Mouse (Mus musculus) embryonic facial prominence, embryonic 12.5 days (tissue): ENCODE data around the gene Stk11. TPM values are rescaled to one million over a fixed set of nuclear protein-coding genes. Genes with fewer than 3 reads are reported as not detected.

Source experiments
- ATAC-seq: fragments of 200-750 bp; cut with Nextera tagmentation; 2 replicates; pipeline ENCODE4 v1.8.0; 2017; ENCODE audit not compliant: insufficient number of reproducible peaks, insufficient read depth, low FRiP score, low TSS enrichment
- H3K27ac ChIP-seq: fragments of 300-500 bp; sonication (generic); 2 replicates; pipeline ENCODE4 v1.5.1; 2016; ENCODE audit warnings: mild to moderate bottlenecking
- H3K27me3 ChIP-seq: fragments of 300-500 bp; sonication (generic); 2 replicates; pipeline ENCODE4 v1.6.1; 2016; ENCODE audit warnings: mild to moderate bottlenecking, moderate library complexity
- H3K36me3 ChIP-seq: fragments of 300-500 bp; sonication (generic); 2 replicates; pipeline ENCODE4 v1.6.1; 2016; ENCODE audit warnings: mild to moderate bottlenecking
- H3K4me1 ChIP-seq: fragments of 300-500 bp; sonication (generic); 2 replicates; pipeline ENCODE4 v1.6.1; 2016
- H3K4me2 ChIP-seq: fragments of 300-500 bp; sonication (generic); replicated peaks from 2 replicates; pipeline ENCODE4 v1.6.1; 2016; ENCODE audit warnings: mild to moderate bottlenecking, moderate library complexity
- H3K4me3 ChIP-seq: fragments of 300-500 bp; sonication (generic); 2 replicates; pipeline ENCODE4 v1.5.1; 2016; ENCODE audit warnings: mild to moderate bottlenecking
- H3K9ac ChIP-seq: fragments of 300-500 bp; sonication (generic); 2 replicates; pipeline ENCODE4 v1.6.1; 2016; ENCODE audit warnings: mild to moderate bottlenecking, moderate library complexity
- H3K9me3 ChIP-seq: fragments of 300-500 bp; sonication (generic); 2 replicates; pipeline ENCODE4 v1.6.1; 2016; ENCODE audit warnings: mild to moderate bottlenecking, moderate library complexity
- WGBS: fragments of 180-500 bp; shearing (Covaris S2); methylation state at CpG from one replicate; pipeline ENCODE4 v1.1.7; 2016; 5-methylcytosine and 5-hydroxymethylcytosine counted together
- polyA plus RNA-seq: library from polyadenylated mRNA; unstranded; fragments of >200 nt; fragmentation: Nextera tagmentation; extraction: Ambion mirVana; gene quantifications from 2 replicates; pipeline ENCODE4 v1.2.1, GENCODE M21; 2016

The Stk11 gene
- polyA plus RNA-seq, 1 experiment from 2014 or later: 17.2 TPM

- Histone ChIP-seq H3K9ac (no peak overlapping the region), H3K27me3 (no peaks in the 10 kb centered on the region), H3K4me1 (peaks cover 5% of the 10 kb centered on the region), H3K9me3 (no peaks in the 10 kb centered on the region), H3K27ac (no peak overlapping the region), H3K36me3 (peaks cover 58% of the 10 kb centered on the region), H3K4me2 (no peak overlapping the region), H3K4me3 (no peak overlapping the region)
- no peak for ATAC-seq
- WGBS: 81% methylated on average over 16 of the region's 16 CpGs
Observed at GRCm38 (mm10) chr10:80080396-80081070, 35.1 kb upstream of the Stk11 start.

- H3K27me3 ChIP-seq: no peaks in the 10 kb centered on the region
- H3K4me1 ChIP-seq: no peaks in the 10 kb centered on the region
- no peak overlapping the region for H3K4me2 ChIP-seq
- H3K27ac ChIP-seq: no peak overlapping the region
- no peaks in the 10 kb centered on the region for H3K9me3 ChIP-seq
- WGBS: 76% methylated on average over 3 of the region's 3 CpGs
- no peak for ATAC-seq
- H3K9ac ChIP-seq: no peak overlapping the region
- peaks cover 58% of the 10 kb centered on the region for H3K36me3 ChIP-seq
- no peak overlapping the region for H3K4me3 ChIP-seq
Observed at GRCm38 (mm10) chr10:80081075-80081474, 34.5 kb upstream of the Stk11 start.

- H3K4me3 ChIP-seq: no peak overlapping the region
- H3K4me1 ChIP-seq: no peaks in the 10 kb centered on the region
- H3K4me2 ChIP-seq: no peak overlapping the region
- ATAC-seq: no peak
- H3K27me3 ChIP-seq: no peaks in the 10 kb centered on the region
- no peak overlapping the region for H3K27ac ChIP-seq
- H3K36me3 ChIP-seq: peaks cover 48% of the 10 kb centered on the region
- H3K9ac ChIP-seq: no peak overlapping the region
- WGBS: 68% methylated on average over 9 of the region's 9 CpGs
- no peaks in the 10 kb centered on the region for H3K9me3 ChIP-seq
Observed at GRCm38 (mm10) chr10:80084817-80085487, 30.7 kb upstream of the Stk11 start.

- Histone ChIP-seq H3K27me3 (no peaks in the 10 kb centered on the region), H3K27ac (no peak overlapping the region), H3K36me3 (peaks cover 30% of the 10 kb centered on the region), H3K4me2 (no peak overlapping the region), H3K4me3 (no peak overlapping the region), H3K9me3 (no peaks in the 10 kb centered on the region), H3K9ac (no peak overlapping the region), H3K4me1 (no peaks in the 10 kb centered on the region)
- ATAC-seq: no peak
- WGBS: 80% methylated on average over 3 of the region's 3 CpGs
Observed at GRCm38 (mm10) chr10:80086847-80087246, 28.8 kb upstream of the Stk11 start.

- H3K4me2 ChIP-seq: no peak overlapping the region
- ATAC-seq: no peak
- no peaks in the 10 kb centered on the region for H3K4me1 ChIP-seq
- no peak overlapping the region for H3K27ac ChIP-seq
- H3K9ac ChIP-seq: no peak overlapping the region
- 83% methylated on average over 8 of the region's 8 CpGs for WGBS
- H3K4me3 ChIP-seq: no peak overlapping the region
- H3K36me3 ChIP-seq: peaks cover 24% of the 10 kb centered on the region
- no peaks in the 10 kb centered on the region for H3K9me3 ChIP-seq
- H3K27me3 ChIP-seq: no peaks in the 10 kb centered on the region
Observed at GRCm38 (mm10) chr10:80087483-80087882, 28.1 kb upstream of the Stk11 start.

- no peaks in the 10 kb centered on the region for H3K9me3 ChIP-seq
- peaks cover 9% of the 10 kb centered on the region; the same call in 1 of the 2 replicates for H3K36me3 ChIP-seq
- no peak overlapping the region for H3K27ac ChIP-seq
- 55% methylated on average over 4 of the region's 4 CpGs for WGBS
- no peaks in the 10 kb centered on the region for H3K27me3 ChIP-seq
- ATAC-seq: no peak
- no peak overlapping the region for H3K4me3 ChIP-seq
- no peaks in the 10 kb centered on the region for H3K4me1 ChIP-seq
- no peak overlapping the region for H3K9ac ChIP-seq
- H3K4me2 ChIP-seq: no peak overlapping the region
Observed at GRCm38 (mm10) chr10:80089146-80089545, 26.5 kb upstream of the Stk11 start.

GRCm38 (mm10) chr10:80091527-80091926 lies 24.1 kb upstream of the Stk11 start:
- WGBS: 91% methylated on average over 6 of the region's 6 CpGs
- H3K36me3 ChIP-seq: no peaks in the 10 kb centered on the region
- H3K4me1 ChIP-seq: no peaks in the 10 kb centered on the region
- no peak overlapping the region for H3K9ac ChIP-seq
- no peaks in the 10 kb centered on the region for H3K27me3 ChIP-seq
- ATAC-seq: no peak
- H3K27ac ChIP-seq: no peak overlapping the region
- H3K4me3 ChIP-seq: no peak overlapping the region
- no peaks in the 10 kb centered on the region for H3K9me3 ChIP-seq
- no peak overlapping the region for H3K4me2 ChIP-seq

- no peak for ATAC-seq
- Histone ChIP-seq H3K4me1 (peaks cover 9% of the 10 kb centered on the region), H3K9me3 (no peaks in the 10 kb centered on the region), H3K27ac (no peak overlapping the region), H3K36me3 (no peaks in the 10 kb centered on the region), H3K4me2 (no peak overlapping the region), H3K4me3 (no peak overlapping the region), H3K27me3 (no peaks in the 10 kb centered on the region), H3K9ac (no peak overlapping the region)
- WGBS: 90% methylated on average over 5 of the region's 5 CpGs
Observed at GRCm38 (mm10) chr10:80092690-80093089, 22.9 kb upstream of the Stk11 start.

- Histone ChIP-seq H3K36me3 (no peaks in the 10 kb centered on the region), H3K9me3 (no peaks in the 10 kb centered on the region), H3K27ac (no peak overlapping the region), H3K4me2 (no peak overlapping the region), H3K9ac (no peak overlapping the region), H3K4me3 (no peak overlapping the region), H3K4me1 (peaks cover 12% of the 10 kb centered on the region), H3K27me3 (no peaks in the 10 kb centered on the region)
- 93% methylated on average over 6 of the region's 6 CpGs for WGBS
- ATAC-seq: no peak
Observed at GRCm38 (mm10) chr10:80094085-80094484, 21.5 kb upstream of the Stk11 start.

- 78% methylated on average over 3 of the region's 3 CpGs for WGBS
- no peak overlapping the region for H3K4me3 ChIP-seq
- peaks cover 12% of the 10 kb centered on the region for H3K4me1 ChIP-seq
- H3K9ac ChIP-seq: no peak overlapping the region
- no peak overlapping the region for H3K27ac ChIP-seq
- no peaks in the 10 kb centered on the region for H3K9me3 ChIP-seq
- H3K27me3 ChIP-seq: no peaks in the 10 kb centered on the region
- ATAC-seq: no peak
- no peak overlapping the region for H3K4me2 ChIP-seq
- H3K36me3 ChIP-seq: no peaks in the 10 kb centered on the region
Observed at GRCm38 (mm10) chr10:80094684-80095083, 20.9 kb upstream of the Stk11 start.

- 75% methylated on average over 5 of the region's 5 CpGs for WGBS
- H3K36me3 ChIP-seq: no peaks in the 10 kb centered on the region
- no peak overlapping the region for H3K4me2 ChIP-seq
- H3K9me3 ChIP-seq: no peaks in the 10 kb centered on the region
- ATAC-seq: no peak
- no peak overlapping the region for H3K9ac ChIP-seq
- H3K4me1 ChIP-seq: peaks cover 15% of the 10 kb centered on the region
- no peaks in the 10 kb centered on the region for H3K27me3 ChIP-seq
- peak overlapping the region; percentile 31; the same call in 1 of the 2 replicates for H3K27ac ChIP-seq
- H3K4me3 ChIP-seq: no peak overlapping the region
Observed at GRCm38 (mm10) chr10:80095547-80095946, 20.1 kb upstream of the Stk11 start.

GRCm38 (mm10) chr10:80097275-80097674 lies 18.3 kb upstream of the Stk11 start:
- Histone ChIP-seq H3K27me3 (no peaks in the 10 kb centered on the region), H3K27ac (no peak overlapping the region), H3K9me3 (no peaks in the 10 kb centered on the region), H3K4me2 (0 out of 2 replicates have a peak overlapping the region, but pooled peaks have one; percentile 12), H3K4me1 (peaks cover 24% of the 10 kb centered on the region), H3K36me3 (no peaks in the 10 kb centered on the region), H3K4me3 (no peak overlapping the region), H3K9ac (0 out of 2 replicates have a peak overlapping the region, but pooled peaks have one; percentile 20)
- 13% methylated on average over 7 of the region's 7 CpGs for WGBS
- no peak for ATAC-seq
